In genomic region chr1:141926804-141927203, GRCm38 (mm10) we compare ENCODE assay signal across 24 mouse cellular contexts.
DNase-seq lines count a peak whose midpoint lies in the region; ATAC-seq and TF ChIP-seq lines count a peak whose summit lies in the region.
"Had no signal": no experiment of that assay in that cellular context is flagged by ENCODE, and none has a peak within 500 bp of the region (broad histone marks: within the 10 kb centered on the region; RNA-seq: fewer than 3 reads in every experiment).

No protein-coding gene starts in this region.

- 59% methylated on average over 4 of the region's 4 CpGs for WGBS in hindbrain, embryonic 14.5 days
- 81% methylated on average over 4 of the region's 4 CpGs for WGBS in hindbrain, embryonic 12.5 days

- TF ChIP-seq CTCF in left cerebral cortex, adult 2 months (IDR thresholded peaks at IDR 0.05), result no peak

- no peak for DNase-seq in hindbrain, embryonic 14.5 days (ENCODE audit: low spot score)
- DNase-seq in retina, embryonic 14.5 days (ENCODE audit: low spot score), result peak; percentile 2
- no peak for DNase-seq in retina, postnatal 1 day
- DNase-seq in naive thymus-derived CD4-positive, alpha-beta T cell, adult 2 months (ENCODE audit: low read depth), result peak; percentile 2
- no peak for DNase-seq in lung, postnatal 4 days
- DNase-seq in left cerebral cortex, adult 2 months (ENCODE audit: extremely low spot score in 1 of 2, low spot score in 2 of 2), result no peak
- DNase-seq: adrenal gland, adult 2 months; adrenal gland, postnatal 25 days; B cell, adult 2 months; cerebellum, adult 18-20 months; cerebellum, adult 9-11 months; cerebellum, postnatal 36 days; forebrain, postnatal 0 days; gastrocnemius, postnatal 14 days; heart, adult 2 months; heart, postnatal 14 days had no signal

- H3K36me3 ChIP-seq in hindbrain, embryonic 14.5 days (replicated peaks; ENCODE audit: control insufficient read depth, insufficient read depth), result no peaks in the 10 kb centered on the region
- H3K36me3 ChIP-seq in hindbrain, embryonic 12.5 days, result no peaks in the 10 kb centered on the region
- H3K36me3 ChIP-seq: embryonic facial prominence, embryonic 10.5 days; heart, embryonic 15.5 days; hindbrain, embryonic 15.5 days had no signal

- ATAC-seq in hindbrain, embryonic 14.5 days (ENCODE audit: low FRiP score), result no peak
- no peak for ATAC-seq in hindbrain, embryonic 12.5 days (ENCODE audit: low FRiP score)
- ATAC-seq: forebrain, embryonic 13.5 days; forebrain, postnatal 0 days; Patski had no signal

- H3K27ac ChIP-seq in hindbrain, embryonic 14.5 days, result 0 out of 2 replicates have a peak overlapping the region, but pooled peaks have one; percentile 27
- H3K27ac ChIP-seq in hindbrain, embryonic 12.5 days, result no peak overlapping the region
- no peak overlapping the region for H3K27ac ChIP-seq in left cerebral cortex, adult 2 months
- H3K27ac ChIP-seq: embryonic facial prominence, embryonic 10.5 days; forebrain, embryonic 13.5 days; heart, adult 2 months; heart, embryonic 15.5 days; hindbrain, embryonic 15.5 days had no signal

- no peaks in the 10 kb centered on the region for H3K4me1 ChIP-seq in hindbrain, embryonic 14.5 days (replicated peaks; ENCODE audit: control insufficient read depth, insufficient read depth, low read length)
- H3K4me1 ChIP-seq in hindbrain, embryonic 12.5 days, result no peaks in the 10 kb centered on the region
- H3K4me1 ChIP-seq: embryonic facial prominence, embryonic 10.5 days; forebrain, embryonic 13.5 days; heart, embryonic 15.5 days; hindbrain, embryonic 15.5 days had no signal

- H3K4me2 ChIP-seq in hindbrain, embryonic 14.5 days (replicated peaks), result no peak overlapping the region
- H3K4me2 ChIP-seq in hindbrain, embryonic 12.5 days (replicated peaks), result no peak overlapping the region
- H3K4me2 ChIP-seq: forebrain, embryonic 13.5 days; heart, embryonic 11.5 days; heart, embryonic 15.5 days; hindbrain, embryonic 15.5 days had no signal

- no peaks in the 10 kb centered on the region for H3K27me3 ChIP-seq in hindbrain, embryonic 14.5 days (ENCODE audit: control insufficient read depth, insufficient read depth, low read length)
- H3K27me3 ChIP-seq in hindbrain, embryonic 12.5 days, result no peaks in the 10 kb centered on the region
- H3K27me3 ChIP-seq: CH12.LX; forebrain, embryonic 13.5 days; heart, embryonic 15.5 days; hindbrain, embryonic 15.5 days; Patski had no signal

- intact Hi-C loops in left cerebral cortex, adult 2 months (cut with DNase I), result no loop called here

- H3K9me3 ChIP-seq in hindbrain, embryonic 14.5 days (ENCODE audit: control insufficient read depth, low read length), result no peaks in the 10 kb centered on the region
- H3K9me3 ChIP-seq in hindbrain, embryonic 12.5 days (replicated peaks), result no peaks in the 10 kb centered on the region
- H3K9me3 ChIP-seq: embryonic facial prominence, embryonic 10.5 days; forebrain, embryonic 13.5 days; heart, embryonic 15.5 days; hindbrain, embryonic 15.5 days had no signal

- no peak overlapping the region for H3K9ac ChIP-seq in hindbrain, embryonic 14.5 days
- H3K9ac ChIP-seq in hindbrain, embryonic 12.5 days, result no peak overlapping the region
- H3K9ac ChIP-seq: forebrain, embryonic 13.5 days; forebrain, postnatal 0 days; heart, embryonic 15.5 days; hindbrain, embryonic 15.5 days had no signal

- no peak overlapping the region for H3K4me3 ChIP-seq in hindbrain, embryonic 14.5 days (replicated peaks; ENCODE audit: low read length)
- H3K4me3 ChIP-seq in hindbrain, embryonic 12.5 days, result no peak overlapping the region
- H3K4me3 ChIP-seq in left cerebral cortex, adult 2 months, result no peak overlapping the region
- H3K4me3 ChIP-seq: embryonic facial prominence, embryonic 10.5 days; forebrain, embryonic 13.5 days; heart, adult 2 months; heart, embryonic 15.5 days; hindbrain, embryonic 15.5 days had no signal

Comparison
In these comparisons a context has a peak if more than half of its experiments do, and no peak if none do; other contexts are left out.
1. DNase-seq: peak in retina, embryonic 14.5 days (single experiment) and naive thymus-derived CD4-positive, alpha-beta T cell, adult 2 months (single experiment); none in hindbrain, embryonic 14.5 days (single experiment), retina, postnatal 1 day (single experiment), lung, postnatal 4 days (0 of 2) and left cerebral cortex, adult 2 months (0 of 2).